Mouse (Mus musculus): ENCODE data around the gene Epdr1.

GRCm38 (mm10) chr13:19612963-19613362 lies 6.8 kb downstream of the Epdr1 start:
- TF ChIP-seq CTCF (conservative IDR thresholded peaks at IDR 0.05; ENCODE audit: low read length) (no peak), NANOG (IDR thresholded peaks at IDR 0.05; ENCODE audit: borderline replicate concordance, low read length) (no peak)
